Mouse (Mus musculus): Measurements from ENCODE around the gene Thada. TPM values are rescaled to one million over a fixed set of nuclear protein-coding genes. Genes with fewer than 3 reads are reported as not detected.

Thada gene
- polyA plus RNA-seq, 1 experiment from 2014 or later, result 13.8 TPM

DNA sequence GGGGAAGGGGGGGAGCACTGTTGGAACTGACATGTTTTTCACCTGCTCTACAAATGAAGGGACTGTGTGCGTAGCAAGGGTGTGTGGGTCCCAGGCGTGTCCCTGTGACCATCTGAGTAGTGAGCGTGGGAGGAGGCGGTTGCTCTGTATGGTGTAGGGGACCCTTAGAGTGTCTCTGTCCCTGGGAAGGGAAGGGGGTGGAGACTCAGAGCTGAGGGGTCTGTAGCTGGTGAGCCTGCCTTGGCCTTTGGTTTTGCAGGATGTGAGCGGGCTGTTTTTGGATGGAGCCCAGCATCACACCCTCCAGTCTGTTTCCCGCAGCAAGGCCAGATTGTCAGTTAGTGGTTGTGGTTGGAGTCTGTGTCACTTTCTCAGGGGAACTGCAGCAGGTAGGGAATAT is 324.3 kb downstream of the Thada start:
- DNase-seq (ENCODE audit: low spot score) (no peak), ATAC-seq (replicated peaks; ENCODE audit: low FRiP score) (no peak)
- H3K27ac ChIP-seq (ENCODE audit: low read depth, low read length), result no peak overlapping the region
- WGBS, result 85% methylated on average over 6 of the region's 6 CpGs
- peaks cover 8% of the 10 kb centered on the region for H3K4me1 ChIP-seq (replicated peaks; ENCODE audit: control insufficient read depth, insufficient read depth, low read length)
- H3K4me3 ChIP-seq (ENCODE audit: low read depth, low read length), result no peak overlapping the region
- no peaks in the 10 kb centered on the region; the same call in 1 of the 2 replicates for H3K27me3 ChIP-seq (ENCODE audit: control insufficient read depth, insufficient read depth, low read length)
- no peaks in the 10 kb centered on the region for H3K36me3 ChIP-seq (ENCODE audit: control insufficient read depth, insufficient read depth, low read length)
- H3K9me3 ChIP-seq (ENCODE audit: control insufficient read depth, low read length), result no peaks in the 10 kb centered on the region
- H3K4me2 ChIP-seq (ENCODE audit: low read depth, low read length, severe bottlenecking), result no peak overlapping the region
- no peak overlapping the region for H3K9ac ChIP-seq (ENCODE audit: low read length)

DNA sequence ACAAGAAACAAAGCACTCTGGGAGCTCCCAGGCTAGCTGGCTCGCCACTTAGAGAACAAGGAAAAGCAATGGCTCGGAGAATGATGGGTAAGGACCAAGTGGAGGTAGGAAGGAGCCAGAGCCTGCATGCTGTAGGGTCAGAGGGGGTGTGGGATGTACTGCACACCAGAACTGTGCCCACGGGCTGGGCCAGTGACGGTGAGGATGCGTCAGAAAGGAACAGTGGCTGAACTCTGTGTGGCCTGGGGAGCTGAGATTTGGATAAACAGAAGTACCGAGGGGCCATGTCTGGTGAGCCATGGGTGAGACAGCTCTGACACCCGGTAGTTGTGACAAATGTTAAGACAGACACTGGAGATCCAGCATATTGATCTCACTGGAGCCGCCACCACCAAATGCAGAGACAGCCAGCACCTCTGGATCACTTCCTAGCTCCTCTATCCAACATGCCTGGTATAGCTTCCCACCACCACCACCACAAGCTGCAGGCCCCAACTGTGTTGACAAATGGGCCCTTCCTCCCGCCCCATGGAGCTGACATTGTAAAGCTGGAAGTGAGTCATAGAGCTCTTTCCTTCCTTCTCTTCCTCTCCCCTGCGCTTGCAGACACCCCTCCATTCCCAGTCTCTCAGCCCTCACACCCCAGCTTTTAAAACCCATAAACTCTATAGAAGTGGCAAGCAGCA is 325.0 kb downstream of the Thada start:
- H3K9me3 ChIP-seq (ENCODE audit: control insufficient read depth, low read length), result no peaks in the 10 kb centered on the region
- no peak overlapping the region for H3K27ac ChIP-seq (ENCODE audit: low read depth, low read length)
- no peak overlapping the region for H3K4me2 ChIP-seq (ENCODE audit: low read depth, low read length, severe bottlenecking)
- no peak overlapping the region for H3K9ac ChIP-seq (ENCODE audit: low read length)
- H3K27me3 ChIP-seq (ENCODE audit: control insufficient read depth, insufficient read depth, low read length), result no peaks in the 10 kb centered on the region
- DNase-seq (ENCODE audit: low spot score) (no peak), ATAC-seq (replicated peaks; ENCODE audit: low FRiP score) (no peak)
- 0 out of 2 replicates have a peak, but pooled peaks cover 2% of the 10 kb centered on the region for H3K4me1 ChIP-seq (replicated peaks; ENCODE audit: control insufficient read depth, insufficient read depth, low read length)
- no peaks in the 10 kb centered on the region for H3K36me3 ChIP-seq (ENCODE audit: control insufficient read depth, insufficient read depth, low read length)
- 77% methylated on average over 10 of the region's 10 CpGs for WGBS
- no peak overlapping the region for H3K4me3 ChIP-seq (ENCODE audit: low read depth, low read length)

Other genes starting within 250 kb of the Thada start
- gene Plekhh2, start 45.7 kb upstream of the Thada start, polyA plus RNA-seq (2014; fragmentation: Nextera tagmentation; extraction: Ambion mirVana), result 3.2 and 3.5 TPM in 2 replicates
- gene Dync2li1, start 160.3 kb upstream of the Thada start, polyA plus RNA-seq (2014; fragmentation: Nextera tagmentation; extraction: Ambion mirVana), result 35.0 and 41.8 TPM in 2 replicates
- 0.17 and 0.48 TPM in 2 replicates for gene Abcg8, start 210.1 kb upstream of the Thada start, polyA plus RNA-seq (2014; fragmentation: Nextera tagmentation; extraction: Ambion mirVana)
- gene Abcg5, start 216.8 kb upstream of the Thada start, polyA plus RNA-seq (2014; fragmentation: Nextera tagmentation; extraction: Ambion mirVana), result 5.1 and 5.9 TPM in 2 replicates